Mouse (Mus musculus) cortical plate, adult 2 months (tissue): Measurements from ENCODE around the gene Myo1b.

Source experiments
- CTCF ChIP-seq: fragments of 200-500 bp; IDR thresholded peaks from 2 replicates; pipeline ENCODE4 v1.5.1; 2011; ENCODE audit warnings: mild to moderate bottlenecking, control low read depth, low read length; ENCODE audit not compliant: insufficient read depth; ENCODE audit errors: extremely low read depth
- POLR2A ChIP-seq: fragments of 200-500 bp; IDR thresholded peaks from 2 replicates; pipeline ENCODE4 v1.6.1; 2011; ENCODE audit warnings: mild to moderate bottlenecking, low read length, control low read depth; ENCODE audit not compliant: insufficient read depth; ENCODE audit errors: extremely low read depth

- TF ChIP-seq CTCF (no peak), POLR2A (no peak)
Measured at GRCm38 (mm10) chr1:51742586-51742985, 173.3 kb downstream of the Myo1b start.
